Mouse (Mus musculus): ENCODE measurements around the gene Zfp668. TPM values are rescaled to one million over a fixed set of nuclear protein-coding genes. Genes with fewer than 3 reads are reported as not detected.
"Not testable (repeated sequence)": the region's sequence is repeated elsewhere in the genome, so short reads cannot be mapped to it uniquely, and the experiment has no call there.

The Zfp668 gene
- polyA plus RNA-seq, 1 experiment from 2014 or later, result 28.9 TPM

- Histone ChIP-seq H3K9me3 (ENCODE audit: control insufficient read depth, low read length) (no peaks in the 10 kb centered on the region), H3K4me1 (ENCODE audit: control insufficient read depth, insufficient read depth, low read length) (peaks cover 8% of the 10 kb centered on the region; the same call in 1 of the 2 replicates), H3K4me2 (ENCODE audit: low read depth, severe bottlenecking) (peak overlapping the region; percentile 92), H3K4me3 (ENCODE audit: low read depth, low read length) (peak overlapping the region; percentile 74), H3K27ac (replicated peaks; ENCODE audit: low read depth, low read length) (0 out of 2 replicates have a peak overlapping the region, but pooled peaks have one; percentile 3), H3K9ac (ENCODE audit: low read length) (peak overlapping the region; percentile 60), H3K36me3 (ENCODE audit: control insufficient read depth, insufficient read depth, low read length) (peaks cover 11% of the 10 kb centered on the region), H3K27me3 (ENCODE audit: control insufficient read depth, insufficient read depth, low read length) (no peaks in the 10 kb centered on the region)
- DNase-seq (ENCODE audit: low spot score) (peak; percentile 77), ATAC-seq (ENCODE audit: insufficient number of reproducible peaks, low FRiP score, low TSS enrichment, low read depth) (peak; percentile 37)
- under 1% methylated on average over 40 of the region's 40 CpGs for WGBS
These were observed 34.5 kb downstream of the Zfp668 start for GRCm38 (mm10) chr7:127842001-127842718.

- ATAC-seq (ENCODE audit: insufficient number of reproducible peaks, low FRiP score, low TSS enrichment, low read depth), result peak; percentile 87
- WGBS, result under 1% methylated on average over 43 of the region's 46 CpGs
- peak; percentile 91 for DNase-seq (ENCODE audit: low spot score)
- H3K4me3 ChIP-seq (ENCODE audit: low read depth, low read length), result peak overlapping the region; percentile 74
- peaks cover 8% of the 10 kb centered on the region; the same call in 1 of the 2 replicates for H3K4me1 ChIP-seq (ENCODE audit: control insufficient read depth, insufficient read depth, low read length)
- H3K27me3 ChIP-seq (ENCODE audit: control insufficient read depth, insufficient read depth, low read length), result no peaks in the 10 kb centered on the region
- peaks cover 7% of the 10 kb centered on the region; the same call in 1 of the 2 replicates for H3K36me3 ChIP-seq (ENCODE audit: control insufficient read depth, insufficient read depth, low read length)
- H3K4me2 ChIP-seq (ENCODE audit: low read depth, severe bottlenecking), result peak overlapping the region; percentile 92
- peak overlapping the region; percentile 62 for H3K27ac ChIP-seq (replicated peaks; ENCODE audit: low read depth, low read length)
- no peaks in the 10 kb centered on the region for H3K9me3 ChIP-seq (ENCODE audit: control insufficient read depth, low read length)
- H3K9ac ChIP-seq (ENCODE audit: low read length), result peak overlapping the region; percentile 60
These were observed 35.2 kb downstream of the Zfp668 start for GRCm38 (mm10) chr7:127841340-127842000.

- H3K4me2 ChIP-seq (ENCODE audit: low read depth, severe bottlenecking), result peak overlapping the region; percentile 92
- no peak for DNase-seq (ENCODE audit: low spot score)
- H3K4me3 ChIP-seq (ENCODE audit: low read depth, low read length), result peak overlapping the region; percentile 74
- H3K9ac ChIP-seq (ENCODE audit: low read length), result peak overlapping the region; percentile 60
- peaks cover 7% of the 10 kb centered on the region; the same call in 1 of the 2 replicates for H3K36me3 ChIP-seq (ENCODE audit: control insufficient read depth, insufficient read depth, low read length)
- no peaks in the 10 kb centered on the region for H3K9me3 ChIP-seq (ENCODE audit: control insufficient read depth, low read length)
- peaks cover 8% of the 10 kb centered on the region; the same call in 1 of the 2 replicates for H3K4me1 ChIP-seq (ENCODE audit: control insufficient read depth, insufficient read depth, low read length)
- H3K27ac ChIP-seq (replicated peaks; ENCODE audit: low read depth, low read length), result peak overlapping the region; percentile 62
- WGBS, result 4% methylated on average over 15 of the region's 15 CpGs
- ATAC-seq (ENCODE audit: insufficient number of reproducible peaks, low FRiP score, low TSS enrichment, low read depth), result no peak
- H3K27me3 ChIP-seq (ENCODE audit: control insufficient read depth, insufficient read depth, low read length), result no peaks in the 10 kb centered on the region
These were observed 35.7 kb downstream of the Zfp668 start for GRCm38 (mm10) chr7:127840886-127841285.

- H3K27me3 ChIP-seq (ENCODE audit: control insufficient read depth, insufficient read depth, low read length); H3K4me3 ChIP-seq (ENCODE audit: low read depth, low read length); H3K4me2 ChIP-seq (ENCODE audit: low read depth, severe bottlenecking); H3K4me1 ChIP-seq (ENCODE audit: control insufficient read depth, insufficient read depth, low read length); ATAC-seq (ENCODE audit: insufficient number of reproducible peaks, low FRiP score, low TSS enrichment, low read depth); H3K9ac ChIP-seq (ENCODE audit: low read length); H3K36me3 ChIP-seq (ENCODE audit: control insufficient read depth, insufficient read depth, low read length); DNase-seq (ENCODE audit: low spot score); H3K9me3 ChIP-seq (ENCODE audit: control insufficient read depth, low read length); H3K27ac ChIP-seq (replicated peaks; ENCODE audit: low read depth, low read length): not testable (repeated sequence)
- WGBS, result 80% methylated on average over 2 of the region's 2 CpGs
These were observed 36.6 kb downstream of the Zfp668 start for GRCm38 (mm10) chr7:127840031-127840430.

GRCm38 (mm10) chr7:127837878-127838277 is 38.8 kb downstream of the Zfp668 start:
- H3K4me3 ChIP-seq (ENCODE audit: low read depth, low read length); H3K27ac ChIP-seq (replicated peaks; ENCODE audit: low read depth, low read length); H3K36me3 ChIP-seq (ENCODE audit: control insufficient read depth, insufficient read depth, low read length); H3K4me1 ChIP-seq (ENCODE audit: control insufficient read depth, insufficient read depth, low read length); H3K9ac ChIP-seq (ENCODE audit: low read length); H3K9me3 ChIP-seq (ENCODE audit: control insufficient read depth, low read length); H3K27me3 ChIP-seq (ENCODE audit: control insufficient read depth, insufficient read depth, low read length); H3K4me2 ChIP-seq (ENCODE audit: low read depth, severe bottlenecking); DNase-seq (ENCODE audit: low spot score); ATAC-seq (ENCODE audit: insufficient number of reproducible peaks, low FRiP score, low TSS enrichment, low read depth): not testable (repeated sequence)
- 79% methylated on average over 4 of the region's 4 CpGs for WGBS

- Histone ChIP-seq H3K9me3 (ENCODE audit: control insufficient read depth, low read length) (no peaks in the 10 kb centered on the region), H3K4me3 (ENCODE audit: low read depth, low read length) (no peak overlapping the region), H3K27me3 (ENCODE audit: control insufficient read depth, insufficient read depth, low read length) (no peaks in the 10 kb centered on the region), H3K9ac (ENCODE audit: low read length) (no peak overlapping the region), H3K36me3 (ENCODE audit: control insufficient read depth, insufficient read depth, low read length) (no peaks in the 10 kb centered on the region), H3K4me2 (ENCODE audit: low read depth, severe bottlenecking) (no peak overlapping the region), H3K27ac (replicated peaks; ENCODE audit: low read depth, low read length) (no peak overlapping the region), H3K4me1 (ENCODE audit: control insufficient read depth, insufficient read depth, low read length) (peaks cover 4% of the 10 kb centered on the region; the same call in 1 of the 2 replicates)
- no peak for DNase-seq (ENCODE audit: low spot score)
- ATAC-seq (ENCODE audit: insufficient number of reproducible peaks, low FRiP score, low TSS enrichment, low read depth), result no peak
- 92% methylated on average over 5 of the region's 5 CpGs for WGBS
These were observed 39.2 kb downstream of the Zfp668 start for GRCm38 (mm10) chr7:127837473-127837872.

- Histone ChIP-seq H3K36me3 (ENCODE audit: control insufficient read depth, insufficient read depth, low read length) (no peaks in the 10 kb centered on the region), H3K4me2 (ENCODE audit: low read depth, severe bottlenecking) (no peak overlapping the region), H3K27me3 (ENCODE audit: control insufficient read depth, insufficient read depth, low read length) (no peaks in the 10 kb centered on the region), H3K9me3 (ENCODE audit: control insufficient read depth, low read length) (no peaks in the 10 kb centered on the region), H3K4me3 (ENCODE audit: low read depth, low read length) (no peak overlapping the region), H3K27ac (replicated peaks; ENCODE audit: low read depth, low read length) (no peak overlapping the region), H3K9ac (ENCODE audit: low read length) (no peak overlapping the region), H3K4me1 (ENCODE audit: control insufficient read depth, insufficient read depth, low read length) (no peaks in the 10 kb centered on the region)
- DNase-seq (ENCODE audit: low spot score) (no peak), ATAC-seq (ENCODE audit: insufficient number of reproducible peaks, low FRiP score, low TSS enrichment, low read depth) (no peak)
- WGBS, result 82% methylated on average over 2 of the region's 2 CpGs
These were observed 41.1 kb downstream of the Zfp668 start for GRCm38 (mm10) chr7:127835550-127835949.

- ATAC-seq (ENCODE audit: insufficient number of reproducible peaks, low FRiP score, low TSS enrichment, low read depth), result peak; percentile 45
These were observed 52.3 kb downstream of the Zfp668 start, which contains the start of the genes Stx4a and Stx1b for GRCm38 (mm10) chr7:127824176-127824871. TSS of gene Stx4a (plus strand) at chr7:127824294. TSS of gene Stx1b (minus strand) at chr7:127824549.

More at GRCm38 (mm10) chr7:127824176-127824871, 52.3 kb downstream of the Zfp668 start, which contains the start of the genes Stx4a and Stx1b:
- Histone ChIP-seq H3K4me2 (ENCODE audit: low read depth, severe bottlenecking) (peak within 1 kb of the TSS; percentile 66), H3K9ac (ENCODE audit: low read length) (peak within 1 kb of the TSS; percentile 61), H3K4me1 (ENCODE audit: control insufficient read depth, insufficient read depth, low read length) (peaks cover 18% of the 10 kb centered on the region), H3K4me3 (ENCODE audit: low read depth, low read length) (peak within 1 kb of the TSS; percentile 57), H3K27me3 (ENCODE audit: control insufficient read depth, insufficient read depth, low read length) (no peaks in the 10 kb centered on the region), H3K9me3 (ENCODE audit: control insufficient read depth, low read length) (no peaks in the 10 kb centered on the region), H3K36me3 (ENCODE audit: control insufficient read depth, insufficient read depth, low read length) (no peaks in the 10 kb centered on the region), H3K27ac (replicated peaks; ENCODE audit: low read depth, low read length) (no peak within 1 kb of the TSS)
- peak; percentile 71 for DNase-seq (ENCODE audit: low spot score)
- 4% methylated on average over 32 of the region's 38 CpGs for WGBS
